Mouse (Mus musculus) G1E (cell line): ENCODE data around the gene Pacsin1. TPM values are rescaled to one million over a fixed set of nuclear protein-coding genes. Genes with fewer than 3 reads are reported as not detected.

Source experiments
- ATAC-seq: 2 replicates; pipeline ENCODE4 v1.8.0; 2016; ENCODE audit warnings: mild to moderate bottlenecking; ENCODE audit not compliant: insufficient number of reproducible peaks, poor library complexity, low FRiP score, severe bottlenecking; ENCODE audit errors: extremely low read depth
- DNase-seq: peaks from one replicate; pipeline ENCODE4 v3.0.0; 2012; ENCODE audit warnings: low spot score
- H3K27me3 ChIP-seq: 2 replicates; pipeline ENCODE4 v1.6.1; 2012; ENCODE audit warnings: mild to moderate bottlenecking, low read length, inconsistent platforms; ENCODE audit not compliant: insufficient read depth
- H3K36me3 ChIP-seq: replicated peaks from 2 replicates; pipeline ENCODE3; 2012; ENCODE audit warnings: mild to moderate bottlenecking, inconsistent platforms
- H3K4me1 ChIP-seq: 2 replicates; pipeline ENCODE4 v1.6.1; 2012; ENCODE audit warnings: low read depth, low read length, inconsistent platforms, mixed read lengths; ENCODE audit not compliant: insufficient read depth
- H3K4me3 ChIP-seq: 2 replicates; pipeline ENCODE4 v1.5.1; 2012; ENCODE audit warnings: low read depth, mild to moderate bottlenecking, inconsistent platforms, low read length, moderate library complexity, mixed read lengths
- H3K9me3 ChIP-seq: replicated peaks from 2 replicates; pipeline ENCODE4 v1.6.1; 2012; ENCODE audit warnings: inconsistent platforms
- CTCF ChIP-seq: IDR thresholded peaks from 2 replicates; pipeline ENCODE4 v1.5.1; 2012; ENCODE audit warnings: low read depth, low read length, inconsistent platforms, mixed read lengths
- GATA1 ChIP-seq: IDR thresholded peaks from 2 replicates; pipeline ENCODE4 v1.6.1; 2012; ENCODE audit warnings: borderline replicate concordance, low read length, inconsistent platforms, mixed read lengths
- GATA2 ChIP-seq: IDR thresholded peaks from 2 replicates; pipeline ENCODE4 v1.6.1; 2012; ENCODE audit warnings: low read depth, low read length, inconsistent platforms, borderline replicate concordance
- POLR2AphosphoS5 ChIP-seq: IDR thresholded peaks from 2 replicates; pipeline ENCODE4 v1.6.1; 2012; ENCODE audit warnings: low read depth, low read length, inconsistent platforms; ENCODE audit not compliant: insufficient replicate concordance
- TAL1 ChIP-seq: conservative IDR thresholded peaks from 2 replicates; pipeline ENCODE4 v1.6.1; 2012; ENCODE audit warnings: low read depth, low read length, inconsistent platforms, mixed read lengths
- polyA plus RNA-seq: library from polyadenylated mRNA; stranded (reverse); fragments of >175 nt; gene quantifications from 2 replicates; pipeline ENCODE4 v1.2.3, GENCODE M21; 2012
- total RNA-seq, 2 experiments: library from RNA; stranded (forward) in 1 of 2; stranded (reverse) in 1 of 2; fragments of 200-1000 nt in 1 of 2; fragments of >200 nt in 1 of 2; fragmentation: Nextera tagmentation in 1 of 2; gene quantifications; 2 replicates each; pipeline ENCODE4 v1.2.3; 2014 to 2017

The Pacsin1 gene
- total and polyA plus RNA-seq, 3 experiments, result 0.44 TPM; not detected in 2

DNA sequence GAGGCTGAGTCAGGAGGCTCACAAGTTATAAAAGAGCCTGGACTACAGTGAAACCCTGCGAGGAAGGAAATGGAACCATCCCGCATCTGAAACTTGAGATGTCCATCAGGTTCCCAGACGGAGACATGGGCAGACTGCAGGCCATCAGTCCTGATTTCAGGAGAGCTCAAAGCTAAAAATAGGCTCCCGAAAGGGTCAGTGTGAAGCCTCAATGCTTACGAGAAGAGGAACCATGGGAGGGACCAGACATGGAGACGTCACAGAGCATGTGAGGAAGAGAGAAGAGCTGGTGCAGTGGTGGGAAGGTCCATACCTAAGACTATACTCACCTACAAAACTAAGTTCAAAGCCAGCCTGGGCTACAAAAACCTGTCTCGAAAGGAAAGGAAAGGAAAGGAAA, 39.9 kb upstream of the Pacsin1 start:
- DNase-seq, result no peak
- H3K4me1 ChIP-seq, result peaks cover 65% of the 10 kb centered on the region
- H3K9me3 ChIP-seq, result peaks cover 7% of the 10 kb centered on the region
- peaks cover 92% of the 10 kb centered on the region for H3K36me3 ChIP-seq
- ATAC-seq, result no peak
- H3K4me3 ChIP-seq, result no peak overlapping the region
- TF ChIP-seq POLR2AphosphoS5 (no peak), CTCF (no peak), GATA2 (no peak), TAL1 (no peak), GATA1 (no peak)
- H3K27me3 ChIP-seq, result no peaks in the 10 kb centered on the region

DNA sequence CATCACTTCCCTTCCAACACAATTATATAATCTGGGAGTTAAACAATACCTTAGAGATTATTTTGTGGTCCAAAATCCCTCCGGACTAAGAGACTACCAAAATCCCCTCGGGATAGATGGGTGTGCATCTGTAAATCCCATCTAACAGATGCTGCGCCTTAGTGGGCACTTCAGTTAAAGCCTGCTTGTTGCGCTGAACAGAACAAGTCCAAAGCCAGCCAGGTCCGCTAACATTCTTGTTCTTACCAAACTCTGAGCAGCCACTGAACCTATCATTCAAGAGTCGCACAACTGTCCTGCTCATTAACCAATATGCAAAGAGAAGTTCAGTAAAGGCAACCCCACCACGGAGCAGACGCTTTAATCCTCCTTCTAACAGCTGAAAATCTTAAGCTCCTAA, 34.1 kb upstream of the Pacsin1 start:
- DNase-seq, result no peak
- H3K9me3 ChIP-seq, result peaks cover 7% of the 10 kb centered on the region
- peaks cover 63% of the 10 kb centered on the region for H3K4me1 ChIP-seq
- ATAC-seq, result no peak
- TF ChIP-seq CTCF (no peak), GATA2 (no peak)
- no peaks in the 10 kb centered on the region for H3K27me3 ChIP-seq
- H3K36me3 ChIP-seq, result peaks cover 45% of the 10 kb centered on the region
- peak overlapping the region; percentile 44; the same call in 1 of the 2 replicates for H3K4me3 ChIP-seq

DNA sequence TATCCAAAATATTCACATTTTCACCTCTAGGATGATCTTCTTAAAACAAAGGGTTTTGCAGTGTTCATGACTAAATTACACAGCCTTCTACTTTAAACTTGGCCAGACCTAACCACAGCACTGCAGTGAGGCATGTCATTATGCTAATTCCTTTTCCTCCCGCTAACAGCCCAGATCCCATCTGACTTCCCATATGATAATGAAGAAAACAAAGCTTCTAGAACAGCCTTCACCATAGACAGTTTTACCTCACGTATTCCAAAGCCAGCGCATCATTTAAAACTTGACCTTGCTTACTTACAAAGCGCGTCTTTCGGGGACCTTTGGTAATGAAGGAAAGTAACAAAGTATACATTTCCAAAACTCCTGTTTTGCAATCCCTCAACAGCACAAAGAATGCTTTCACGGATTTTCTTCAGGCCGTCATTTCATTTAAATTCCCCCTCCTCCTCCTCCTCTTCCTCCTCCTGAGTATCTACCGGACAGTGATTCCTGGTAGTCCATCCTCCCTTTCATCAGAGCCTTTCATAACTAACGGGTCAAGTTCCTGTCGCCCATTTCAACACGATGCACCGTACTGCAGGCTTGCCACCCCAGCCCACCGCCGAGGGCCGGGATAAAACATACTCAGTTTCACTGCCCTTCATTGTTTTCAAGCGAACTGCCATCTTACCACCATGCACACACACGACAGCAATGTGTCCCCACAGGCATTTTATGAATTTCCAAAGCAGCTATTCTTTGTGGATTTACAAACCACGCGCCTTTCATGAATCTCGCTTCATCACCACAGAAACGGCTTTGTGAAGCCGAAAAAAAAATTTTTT, 33.4 kb upstream of the Pacsin1 start:
- Histone ChIP-seq H3K9me3 (peaks cover 7% of the 10 kb centered on the region), H3K27me3 (no peaks in the 10 kb centered on the region), H3K4me3 (peak overlapping the region; percentile 87), H3K36me3 (peaks cover 39% of the 10 kb centered on the region), H3K4me1 (peaks cover 61% of the 10 kb centered on the region)
- ATAC-seq (no peak), DNase-seq (no peak)
- TF ChIP-seq GATA1 (no peak), TAL1 (no peak), POLR2AphosphoS5 (no peak), CTCF (no peak), GATA2 (no peak)

DNA sequence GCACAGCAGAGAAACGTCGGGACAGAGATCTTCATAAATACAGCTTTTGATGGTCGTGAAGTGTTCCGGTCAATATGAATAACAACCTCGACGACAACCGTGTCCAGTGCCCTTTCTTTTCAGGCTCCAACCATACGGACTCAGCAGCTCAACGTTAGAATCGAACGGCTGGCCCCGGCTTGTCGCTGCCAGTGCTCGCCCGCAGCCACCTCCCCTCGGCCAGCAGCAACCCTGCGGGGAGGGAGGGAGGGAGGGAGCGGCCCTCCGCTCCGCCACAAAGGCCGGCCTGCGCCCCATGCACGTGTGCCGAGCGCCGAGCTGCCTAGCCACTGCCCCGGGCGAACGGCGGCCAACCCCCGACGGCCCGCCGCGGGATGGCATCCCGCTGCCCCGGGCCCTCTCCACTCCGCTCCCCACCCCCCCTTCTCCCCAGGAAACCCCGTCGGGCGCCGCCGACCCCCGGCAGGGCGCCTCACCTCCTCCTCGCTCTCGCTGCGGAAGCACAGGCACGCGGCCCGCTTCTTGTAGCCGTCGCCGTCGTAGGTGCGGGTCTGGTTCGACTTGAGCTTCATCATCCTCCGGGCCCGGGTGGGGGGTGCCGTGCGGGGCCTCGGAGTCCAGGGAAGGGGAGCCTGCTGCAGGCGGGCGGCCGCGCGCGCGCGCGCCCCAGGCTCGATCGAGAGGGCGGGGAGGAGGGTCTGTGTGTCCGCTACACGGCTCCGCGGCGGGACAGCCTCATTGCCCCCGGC, 32.5 kb upstream of the Pacsin1 start:
- Histone ChIP-seq H3K27me3 (no peaks in the 10 kb centered on the region), H3K9me3 (peaks cover 4% of the 10 kb centered on the region), H3K36me3 (peaks cover 36% of the 10 kb centered on the region), H3K4me3 (peak overlapping the region; percentile 87), H3K4me1 (peaks cover 63% of the 10 kb centered on the region)
- TF ChIP-seq POLR2AphosphoS5, result no peak
- TF ChIP-seq TAL1, result no peak
- no peak for TF ChIP-seq GATA1
- no peak for ATAC-seq
- DNase-seq, result peak; percentile 58

DNA sequence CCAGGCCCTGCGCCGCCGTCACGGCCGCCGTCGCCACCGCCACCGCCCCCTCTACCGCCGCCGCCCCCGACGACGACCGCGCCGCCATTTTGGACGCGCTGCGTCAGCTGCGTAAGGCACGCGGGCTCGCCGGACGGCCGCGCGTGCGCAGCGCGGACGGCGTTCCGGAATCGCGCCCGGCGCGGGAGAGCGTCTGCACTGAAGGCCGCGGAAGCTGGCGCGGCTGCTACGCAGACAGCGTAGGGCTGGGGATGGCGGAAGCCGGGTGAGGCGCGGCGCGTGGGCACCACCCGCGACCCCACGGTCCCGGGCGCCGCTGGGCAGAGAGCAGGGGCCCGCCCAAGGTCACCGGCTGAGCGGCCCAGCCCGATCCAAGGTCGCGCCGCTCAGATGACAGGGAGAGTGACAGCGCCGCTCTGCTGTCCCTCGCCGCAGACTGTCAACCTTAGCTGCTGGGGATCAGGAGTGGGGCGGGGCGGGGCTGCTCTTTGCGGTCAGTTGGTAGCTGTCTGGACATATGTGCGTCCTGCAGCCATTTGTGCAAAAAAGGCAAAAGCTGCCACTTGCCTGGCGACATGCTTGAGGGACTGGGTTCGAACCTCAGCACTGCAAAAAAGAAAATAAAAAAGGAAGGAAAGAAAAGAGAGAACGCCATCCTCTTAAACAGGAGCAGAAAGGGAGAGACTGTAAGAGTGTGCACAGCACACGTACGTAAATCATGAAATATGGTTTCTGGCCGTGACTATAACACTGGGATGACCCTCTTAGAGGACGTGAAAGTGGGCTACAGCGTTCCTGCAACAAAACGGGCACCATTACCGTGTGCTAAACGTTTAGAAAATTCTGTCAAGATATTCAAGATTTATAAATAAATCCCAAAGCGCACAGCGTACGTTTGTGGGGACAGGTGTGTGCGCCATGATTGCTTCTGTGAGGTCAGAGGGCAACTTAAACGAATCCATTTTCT, 31.7 kb upstream of the Pacsin1 start, which contains the start of gene Nudt3:
Nudt3 (minus strand) TSS at position 136 of the 967 bp plus-strand sequence.
- DNase-seq (peak; percentile 78), ATAC-seq (peak; percentile 47; the same call in 1 of the 2 replicates)
- no peaks in the 10 kb centered on the region for H3K27me3 ChIP-seq
- TF ChIP-seq GATA1, result no peak
- no peak for TF ChIP-seq POLR2AphosphoS5
- TF ChIP-seq GATA2, result no peak
- no peak for TF ChIP-seq CTCF
- TF ChIP-seq TAL1, result no peak
- peaks cover 60% of the 10 kb centered on the region for H3K4me1 ChIP-seq
- H3K9me3 ChIP-seq, result no peaks in the 10 kb centered on the region
- peak within 1 kb of the TSS; percentile 87 for H3K4me3 ChIP-seq
- peaks cover 32% of the 10 kb centered on the region for H3K36me3 ChIP-seq
